In genomic region chr1:27629101-27629500, GRCm38 (mm10) we compare ENCODE assay signal across 31 mouse cellular contexts.
A peak's percentile ranks its signal among the peaks of the same experiment; 100 is the strongest.
DNase-seq lines count a peak whose midpoint lies in the region; ATAC-seq lines count a peak whose summit lies in the region.
"Had no signal": no experiment of that assay in that cellular context is flagged by ENCODE, and none has a peak within 500 bp of the region (broad histone marks: within the 10 kb centered on the region; RNA-seq: fewer than 3 reads in every experiment).

No protein-coding gene starts in this region.

- no peak overlapping the region for H3K4me2 ChIP-seq in forebrain, embryonic 16.5 days (ENCODE audit: low read length)
- no peak overlapping the region for H3K4me2 ChIP-seq in forebrain, embryonic 15.5 days (replicated peaks)
- H3K4me2 ChIP-seq: embryonic facial prominence, embryonic 13.5 days; forebrain, embryonic 13.5 days; heart, embryonic 13.5 days; hindbrain, embryonic 14.5 days had no signal

- no peaks in the 10 kb centered on the region for H3K27me3 ChIP-seq in forebrain, embryonic 16.5 days (replicated peaks; ENCODE audit: control insufficient read depth, insufficient read depth, low read length)
- no peaks in the 10 kb centered on the region for H3K27me3 ChIP-seq in forebrain, embryonic 15.5 days
- H3K27me3 ChIP-seq: CH12.LX; embryonic facial prominence, embryonic 13.5 days; forebrain, embryonic 13.5 days; heart, embryonic 13.5 days; Patski had no signal

- H3K27ac ChIP-seq in forebrain, embryonic 16.5 days (ENCODE audit: low read length), result no peak overlapping the region
- no peak overlapping the region for H3K27ac ChIP-seq in forebrain, embryonic 15.5 days (replicated peaks)
- H3K27ac ChIP-seq: embryonic facial prominence, embryonic 10.5 days; embryonic facial prominence, embryonic 13.5 days; forebrain, embryonic 13.5 days; heart, embryonic 10.5 days; heart, embryonic 13.5 days; hindbrain, embryonic 14.5 days; hindbrain, postnatal 0 days had no signal

- H3K9me3 ChIP-seq in forebrain, embryonic 16.5 days (ENCODE audit: control insufficient read depth, low read length), result no peaks in the 10 kb centered on the region
- H3K9me3 ChIP-seq in forebrain, embryonic 15.5 days, result no peaks in the 10 kb centered on the region
- H3K9me3 ChIP-seq: embryonic facial prominence, embryonic 10.5 days; embryonic facial prominence, embryonic 13.5 days; forebrain, embryonic 13.5 days; G1E; heart, embryonic 10.5 days; heart, embryonic 13.5 days had no signal

- H3K4me1 ChIP-seq in forebrain, embryonic 16.5 days (replicated peaks; ENCODE audit: control insufficient read depth, insufficient read depth, low read length), result no peaks in the 10 kb centered on the region
- H3K4me1 ChIP-seq in forebrain, embryonic 15.5 days, result no peaks in the 10 kb centered on the region
- H3K4me1 ChIP-seq: embryonic facial prominence, embryonic 10.5 days; embryonic facial prominence, embryonic 13.5 days; forebrain, embryonic 13.5 days; heart, embryonic 10.5 days; heart, embryonic 13.5 days had no signal

- H3K4me3 ChIP-seq in forebrain, embryonic 16.5 days (replicated peaks; ENCODE audit: low read length), result no peak overlapping the region
- no peak overlapping the region for H3K4me3 ChIP-seq in forebrain, embryonic 15.5 days
- H3K4me3 ChIP-seq: embryonic facial prominence, embryonic 10.5 days; embryonic facial prominence, embryonic 13.5 days; erythroblast, embryonic 14.5 days; forebrain, embryonic 13.5 days; heart, embryonic 10.5 days; heart, embryonic 13.5 days had no signal

- peak; percentile 50; the same call in 1 of the 2 replicates for ATAC-seq in forebrain, embryonic 16.5 days
- ATAC-seq in forebrain, embryonic 15.5 days (replicated peaks), result no peak
- ATAC-seq: forebrain, embryonic 13.5 days; hindbrain, postnatal 0 days; inflammation-experienced regulatory T-cells, adult 6 months; Patski had no signal

- no peak overlapping the region for H3K9ac ChIP-seq in forebrain, embryonic 16.5 days (replicated peaks; ENCODE audit: low read depth, low read length)
- no peak overlapping the region for H3K9ac ChIP-seq in forebrain, embryonic 15.5 days (replicated peaks)
- H3K9ac ChIP-seq: embryonic facial prominence, embryonic 13.5 days; forebrain, embryonic 13.5 days; heart, embryonic 13.5 days; hindbrain, embryonic 14.5 days had no signal

- DNase-seq in layer of hippocampus, adult 9-10 months (ENCODE audit: low spot score), result peak; percentile 41
- no peak for DNase-seq in layer of hippocampus, postnatal 25 days (ENCODE audit: extremely low spot score in 1 of 2, low spot score in 1 of 2)
- DNase-seq in brain, adult 2 months (ENCODE audit: low read depth, low spot score), result peak; percentile 63
- DNase-seq in telencephalon, adult 2 months (ENCODE audit: low read depth, low spot score), result peak; percentile 74
- no peak for DNase-seq in heart, adult 8-10 months (ENCODE audit: low spot score)
- DNase-seq: adrenal gland, postnatal 10 days; adrenal gland, postnatal 36 days; B cell, adult 2 months; cerebellum, adult 11-12 months; cerebellum, adult 8-10 months; cerebellum, postnatal 10 days; cerebellum, postnatal 36 days; embryo, embryonic 11 days; gastrocnemius, postnatal 25 days; heart, adult 18-20 months; heart, postnatal 14 days; heart, postnatal 4 days had no signal

- H3K36me3 ChIP-seq in forebrain, embryonic 16.5 days (ENCODE audit: control insufficient read depth, insufficient read depth), result no peaks in the 10 kb centered on the region
- H3K36me3 ChIP-seq in forebrain, embryonic 15.5 days, result no peaks in the 10 kb centered on the region
- H3K36me3 ChIP-seq: embryonic facial prominence, embryonic 10.5 days; embryonic facial prominence, embryonic 13.5 days; G1E; heart, embryonic 10.5 days; heart, embryonic 13.5 days had no signal

Comparison
In these comparisons a context has a peak if more than half of its experiments do, and no peak if none do; other contexts are left out.
1. DNase-seq: peak in layer of hippocampus, adult 9-10 months (single experiment), brain, adult 2 months (single experiment) and telencephalon, adult 2 months (single experiment); none in layer of hippocampus, postnatal 25 days (0 of 2) and heart, adult 8-10 months (single experiment).